Mouse (Mus musculus): ENCODE measurements around the gene Hif3a. TPM values are rescaled to one million over a fixed set of nuclear protein-coding genes. Genes with fewer than 3 reads are reported as not detected.

The Hif3a gene
- polyA plus RNA-seq, 1 experiment from 2014 or later, result 36.4 TPM

- H3K9me3 ChIP-seq (replicated peaks), result no peaks in the 10 kb centered on the region
- peaks cover 46% of the 10 kb centered on the region for H3K4me1 ChIP-seq (replicated peaks)
- no peaks in the 10 kb centered on the region for H3K36me3 ChIP-seq
- no peak overlapping the region for H3K4me3 ChIP-seq
- peak overlapping the region; percentile 46; the same call in 1 of the 2 replicates for H3K27ac ChIP-seq
- no peaks in the 10 kb centered on the region; the same call in 1 of the 2 replicates for H3K27me3 ChIP-seq
- no peak overlapping the region for H3K9ac ChIP-seq
- 35% methylated on average over 7 of the region's 7 CpGs for WGBS
- H3K4me2 ChIP-seq, result no peak overlapping the region
- ATAC-seq (replicated peaks; ENCODE audit: insufficient number of reproducible peaks, insufficient read depth, low FRiP score, low read depth), result no peak
Measured at GRCm38 (mm10) chr7:16987541-16988149, 74.6 kb downstream of the Hif3a start.

- peaks cover 27% of the 10 kb centered on the region for H3K4me1 ChIP-seq (replicated peaks)
- H3K27me3 ChIP-seq, result no peaks in the 10 kb centered on the region; the same call in 1 of the 2 replicates
- no peaks in the 10 kb centered on the region for H3K36me3 ChIP-seq
- no peaks in the 10 kb centered on the region for H3K9me3 ChIP-seq (replicated peaks)
- no peak for ATAC-seq (replicated peaks; ENCODE audit: insufficient number of reproducible peaks, insufficient read depth, low FRiP score, low read depth)
- H3K4me2 ChIP-seq, result 0 out of 2 replicates have a peak within 1 kb of the TSS, but pooled peaks have one; percentile 6
- 34% methylated on average over 26 of the region's 26 CpGs for WGBS
- H3K9ac ChIP-seq, result no peak within 1 kb of the TSS
- H3K4me3 ChIP-seq, result no peak within 1 kb of the TSS
- no peak within 1 kb of the TSS for H3K27ac ChIP-seq
Measured at GRCm38 (mm10) chr7:16982859-16983568, 79.2 kb downstream of the Hif3a start, which contains the start of gene Gm42372. Gene Gm42372 (plus strand): TSS chr7:16983086.

Other genes with a start within 250 kb of the Hif3a start
- 73.9 and 90.0 TPM in 2 replicates for gene Strn4, start 246.5 kb downstream of the Hif3a start, polyA plus RNA-seq (2015; fragmentation: Nextera tagmentation; extraction: Ambion mirVana)
- gene Fkrp, start 245.7 kb downstream of the Hif3a start, polyA plus RNA-seq (2015; fragmentation: Nextera tagmentation; extraction: Ambion mirVana), result 30.8 and 32.7 TPM in 2 replicates
- 9.9 and 13.3 TPM in 2 replicates for gene Prkd2, start 219.5 kb downstream of the Hif3a start, polyA plus RNA-seq (2015; fragmentation: Nextera tagmentation; extraction: Ambion mirVana)
- gene Dact3, start 187.1 kb downstream of the Hif3a start, polyA plus RNA-seq (2015; fragmentation: Nextera tagmentation; extraction: Ambion mirVana), result 5.8 and 7.0 TPM in 2 replicates
- gene Gng8, start 170.6 kb downstream of the Hif3a start, polyA plus RNA-seq (2015; fragmentation: Nextera tagmentation; extraction: Ambion mirVana), result 4.2 and 5.2 TPM in 2 replicates
- 0.86 and 1.2 TPM in 2 replicates for gene Ptgir, start 155.9 kb downstream of the Hif3a start, polyA plus RNA-seq (2015; fragmentation: Nextera tagmentation; extraction: Ambion mirVana)
- gene Calm3, start 138.3 kb downstream of the Hif3a start, polyA plus RNA-seq (2015; fragmentation: Nextera tagmentation; extraction: Ambion mirVana), result 96.4 and 98.4 TPM in 2 replicates
- 4.7 and 6.2 TPM in 2 replicates for gene Pnmal2, start 117.7 kb downstream of the Hif3a start, polyA plus RNA-seq (2015; fragmentation: Nextera tagmentation; extraction: Ambion mirVana)
- gene Pnmal1, start 102.7 kb downstream of the Hif3a start, polyA plus RNA-seq (2015; fragmentation: Nextera tagmentation; extraction: Ambion mirVana), result 0.05 and 0.24 TPM in 2 replicates
- 0.05 and 0.23 TPM in 2 replicates for gene Gm42372, start 79.3 kb downstream of the Hif3a start, polyA plus RNA-seq (2015; fragmentation: Nextera tagmentation; extraction: Ambion mirVana)
- gene Ccdc8, start 69.7 kb downstream of the Hif3a start, polyA plus RNA-seq (2015; fragmentation: Nextera tagmentation; extraction: Ambion mirVana), result 28.1 and 34.0 TPM in 2 replicates
- 82.5 and 99.2 TPM in 2 replicates for gene Ppp5c, start 34.5 kb downstream of the Hif3a start, polyA plus RNA-seq (2015; fragmentation: Nextera tagmentation; extraction: Ambion mirVana)
- gene Psg16, start 11.6 kb upstream of the Hif3a start, polyA plus RNA-seq (2015; fragmentation: Nextera tagmentation; extraction: Ambion mirVana), result 0.08 and 0.16 TPM in 2 replicates
- gene Ceacam3, start 87.9 kb upstream of the Hif3a start, polyA plus RNA-seq (2015; fragmentation: Nextera tagmentation; extraction: Ambion mirVana), result not detected in 2 replicates
- not detected in 2 replicates for gene Psg29, start 141.1 kb upstream of the Hif3a start, polyA plus RNA-seq (2015; fragmentation: Nextera tagmentation; extraction: Ambion mirVana)